Comparison of ENCODE assay signal across 29 mouse cellular contexts in genomic region chr12:17582406-17582805, GRCm38 (mm10).
"Had no signal": no experiment of that assay in that cellular context is flagged by ENCODE, and none has a peak within 500 bp of the region (broad histone marks: within the 10 kb centered on the region; RNA-seq: fewer than 3 reads in every experiment).

No protein-coding gene starts in this region.

- H3K4me2 ChIP-seq: limb, embryonic 12.5 days; limb, embryonic 13.5 days; limb, embryonic 15.5 days; liver, embryonic 12.5 days; liver, embryonic 13.5 days; liver, embryonic 15.5 days; lung, embryonic 14.5 days; lung, embryonic 15.5 days; midbrain, embryonic 11.5 days; midbrain, embryonic 12.5 days; midbrain, embryonic 13.5 days; midbrain, embryonic 15.5 days; neural tube, embryonic 12.5 days had no signal

- H3K4me1 ChIP-seq: midbrain, embryonic 15.5 days; neural tube, embryonic 12.5 days had no signal

- H3K27me3 ChIP-seq: limb, embryonic 12.5 days; limb, embryonic 13.5 days; limb, embryonic 15.5 days; lung, embryonic 15.5 days; midbrain, embryonic 12.5 days; midbrain, embryonic 13.5 days; midbrain, embryonic 15.5 days; neural tube, embryonic 12.5 days had no signal

- H3K9ac ChIP-seq: limb, embryonic 12.5 days; limb, embryonic 13.5 days; limb, embryonic 15.5 days; liver, embryonic 12.5 days; liver, embryonic 13.5 days; liver, embryonic 14.5 days; liver, embryonic 15.5 days; liver, postnatal 0 days; lung, embryonic 14.5 days; lung, embryonic 15.5 days; midbrain, embryonic 12.5 days; midbrain, embryonic 13.5 days; midbrain, embryonic 15.5 days; neural tube, embryonic 12.5 days had no signal

- H3K36me3 ChIP-seq: limb, embryonic 10.5 days; limb, embryonic 12.5 days; limb, embryonic 13.5 days; limb, embryonic 15.5 days; liver, embryonic 12.5 days; liver, embryonic 13.5 days; liver, embryonic 15.5 days; lung, embryonic 15.5 days; midbrain, embryonic 10.5 days; midbrain, embryonic 12.5 days; midbrain, embryonic 13.5 days; midbrain, embryonic 15.5 days; neural tube, embryonic 12.5 days had no signal

- H3K9me3 ChIP-seq: limb, embryonic 10.5 days; limb, embryonic 12.5 days; limb, embryonic 13.5 days; limb, embryonic 15.5 days; liver, embryonic 12.5 days; liver, embryonic 13.5 days; liver, embryonic 15.5 days; lung, embryonic 15.5 days; midbrain, embryonic 10.5 days; midbrain, embryonic 12.5 days; midbrain, embryonic 13.5 days; midbrain, embryonic 15.5 days; neural tube, embryonic 12.5 days had no signal

- H3K4me3 ChIP-seq: limb, embryonic 10.5 days; limb, embryonic 12.5 days; limb, embryonic 13.5 days; limb, embryonic 15.5 days; liver, embryonic 12.5 days; liver, embryonic 13.5 days; liver, embryonic 15.5 days; lung, embryonic 15.5 days; megakaryocyte, embryonic 14.5 days; midbrain, embryonic 10.5 days; midbrain, embryonic 12.5 days; midbrain, embryonic 13.5 days; midbrain, embryonic 15.5 days; myocyte; neural tube, embryonic 12.5 days had no signal

- H3K27ac ChIP-seq: limb, embryonic 10.5 days; limb, embryonic 12.5 days; limb, embryonic 13.5 days; limb, embryonic 15.5 days; liver, embryonic 12.5 days; liver, embryonic 13.5 days; liver, embryonic 14.5 days; liver, embryonic 15.5 days; lung, embryonic 15.5 days; macrophage; midbrain, embryonic 10.5 days; midbrain, embryonic 12.5 days; midbrain, embryonic 13.5 days; midbrain, embryonic 15.5 days; neural tube, embryonic 12.5 days had no signal

- DNase-seq: left cerebral cortex, postnatal 4 days; liver, embryonic 13.5 days; liver, postnatal 0 days; lung, adult 18-20 months; lung, adult 2 months; lung, embryonic 14.5 days; lung, postnatal 10 days; lung, postnatal 14 days; lung, postnatal 36 days; lung, postnatal 4 days; midbrain, embryonic 14.5 days had no signal

- ATAC-seq: liver, embryonic 12.5 days; liver, postnatal 0 days; lung, postnatal 0 days; midbrain, embryonic 13.5 days; midbrain, embryonic 15.5 days had no signal
